Mouse (Mus musculus) mouse trophoblast stem cell (cell line): Measurements from ENCODE around the gene Zfhx2.
"Not testable (repeated sequence)": the region's sequence is repeated elsewhere in the genome, so short reads cannot be mapped to it uniquely, and the experiment has no call there.

Experiments used
- in situ Hi-C, 2 experiments: fragments of 300-500 bp; cut with MseI, MboI; formaldehyde crosslinking; loops; 2 replicates in 1 of 2; 3 replicates in 1 of 2; pipeline ENCODE4 v1.15.1; 2025

Gene Zfhx2

DNA sequence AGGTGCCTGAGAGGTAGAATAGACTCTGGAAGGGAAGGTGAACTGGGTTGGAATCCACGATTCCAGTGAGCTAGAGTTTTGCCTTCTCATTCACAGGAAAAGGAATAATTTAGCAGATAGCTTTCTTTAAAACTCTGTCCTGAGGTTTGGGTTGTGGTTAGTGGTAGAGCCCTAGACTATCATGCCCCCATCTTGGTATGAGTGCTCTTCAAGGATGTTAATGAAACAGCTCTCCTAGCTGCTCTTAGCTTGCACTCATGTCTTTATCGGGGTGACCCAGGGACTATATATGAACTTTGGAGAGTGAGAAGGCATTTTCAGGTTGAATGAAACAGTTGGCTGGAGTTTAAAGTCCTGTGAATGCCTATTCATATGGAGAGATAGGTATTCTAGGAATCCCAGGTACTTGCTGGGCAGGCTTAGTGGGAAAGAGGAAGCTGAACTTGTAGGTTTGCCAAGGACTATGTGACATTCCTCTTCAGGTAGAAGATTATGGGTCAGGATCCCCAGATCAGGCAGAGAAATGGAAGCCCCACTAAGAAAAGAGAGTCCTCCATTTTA lies 44.1 kb downstream of the Zfhx2 start:
- in situ Hi-C loops, result no loop called here

DNA sequence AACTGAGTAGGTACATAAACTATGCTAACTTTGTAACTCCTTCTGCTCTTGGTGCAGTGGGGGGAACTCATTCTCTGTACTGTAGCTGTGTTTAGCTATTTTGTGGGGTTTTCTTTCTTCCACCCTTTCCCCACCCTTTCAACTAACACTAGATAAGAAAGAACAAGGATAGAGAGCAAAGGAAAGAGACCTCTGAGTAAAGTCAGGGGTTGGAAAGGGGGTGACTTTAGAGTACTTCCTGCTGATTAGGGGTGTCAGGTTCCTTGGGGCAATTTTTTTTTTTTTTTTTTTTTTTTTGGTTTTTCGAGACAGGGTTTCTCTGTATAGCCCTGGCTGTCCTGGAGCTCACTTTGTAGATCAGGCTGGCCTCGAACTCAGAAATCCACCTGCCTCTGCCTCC lies 48.4 kb downstream of the Zfhx2 start:
- in situ Hi-C loops, result not testable (repeated sequence)

DNA sequence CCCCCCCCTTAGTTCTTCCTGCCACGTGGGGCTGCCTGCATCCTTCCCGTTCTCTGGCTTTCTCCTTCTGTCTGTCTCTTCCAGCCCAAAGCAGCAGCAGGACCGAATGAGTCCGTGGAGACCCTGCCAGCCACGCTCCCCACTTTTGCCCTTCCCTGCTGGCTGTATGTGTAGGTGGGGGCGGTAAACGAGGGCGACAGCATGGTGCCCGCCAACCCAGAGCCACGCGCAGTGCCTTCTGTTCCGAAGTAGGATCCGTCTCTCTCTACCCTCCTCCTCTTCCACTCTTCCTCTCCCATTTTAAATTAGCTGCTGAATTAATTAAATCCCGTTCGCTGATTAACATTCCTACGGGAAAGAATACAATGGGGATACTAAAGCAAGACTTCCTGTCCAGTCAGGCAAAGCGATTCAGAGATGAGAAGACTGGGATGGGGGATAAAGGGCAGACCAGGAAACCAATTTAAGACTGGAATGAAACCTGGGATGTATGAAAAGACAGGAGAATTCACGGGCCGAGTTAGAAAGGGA lies 59.4 kb downstream of the Zfhx2 start:
- in situ Hi-C loops, result no loop called here

DNA sequence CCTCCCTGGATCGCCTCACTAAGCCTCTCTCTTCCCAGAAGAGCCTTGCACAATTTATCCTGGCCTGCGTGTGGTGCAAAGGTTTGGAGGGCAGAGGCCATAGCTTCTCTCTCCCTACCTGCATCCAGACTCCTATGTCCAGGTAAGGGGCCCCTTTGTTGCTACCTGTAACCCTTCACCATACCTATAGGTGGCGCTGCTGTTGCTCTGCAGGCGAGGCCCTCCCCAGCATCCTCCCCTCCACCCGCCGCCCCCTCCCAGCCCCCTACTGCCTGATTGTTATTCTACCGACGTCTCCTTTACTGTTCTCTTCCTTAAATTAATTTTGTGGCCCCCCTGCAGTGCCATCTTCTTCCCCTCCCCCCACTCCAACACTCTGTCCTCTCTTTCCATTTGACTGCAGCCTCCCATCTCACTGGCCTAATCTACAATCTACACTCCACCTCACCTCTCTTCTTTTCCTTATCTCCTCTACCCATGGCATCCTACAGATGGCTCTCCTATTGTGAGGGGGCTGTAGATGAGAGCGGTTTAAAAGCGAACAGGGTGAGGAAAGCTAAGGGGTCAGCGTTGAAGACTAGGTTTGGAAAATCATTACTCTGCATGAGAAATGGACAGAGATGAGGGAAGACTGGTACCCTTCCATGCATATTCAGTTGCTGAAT lies 63.0 kb downstream of the Zfhx2 start:
- in situ Hi-C loops, result loop anchor here (5.0 kb wide), 1 partner anchor 48 kb away; no protein-coding TSS in a partner anchor

DNA sequence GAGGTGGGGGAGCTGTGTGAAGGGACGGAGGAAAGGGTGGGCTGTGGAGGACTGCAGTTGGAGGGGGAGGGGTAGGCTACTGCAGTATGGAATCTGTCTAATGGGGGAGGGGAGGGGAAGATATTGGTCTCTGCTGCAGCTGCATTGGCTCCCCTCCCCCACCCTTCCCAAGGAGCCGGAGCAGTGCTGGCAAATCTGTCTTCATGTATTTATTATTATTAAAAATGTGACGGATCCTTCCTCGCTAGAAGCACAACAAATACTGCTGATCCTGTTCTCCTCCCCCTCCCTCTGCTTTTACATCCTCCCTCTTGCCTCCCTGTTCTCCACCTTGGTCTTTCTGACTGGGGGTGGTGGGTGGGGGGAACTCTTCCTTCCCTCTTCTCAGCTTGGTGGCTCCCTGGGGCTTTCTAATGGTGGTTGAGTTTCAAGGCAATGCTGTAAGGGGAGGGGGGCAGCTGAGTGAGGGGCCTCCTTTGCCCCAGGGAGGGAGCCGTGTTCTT lies 63.7 kb downstream of the Zfhx2 start:
- in situ Hi-C loops, result loop anchor here (5.0 kb wide), 1 partner anchor 49 kb away; no protein-coding TSS in a partner anchor

DNA sequence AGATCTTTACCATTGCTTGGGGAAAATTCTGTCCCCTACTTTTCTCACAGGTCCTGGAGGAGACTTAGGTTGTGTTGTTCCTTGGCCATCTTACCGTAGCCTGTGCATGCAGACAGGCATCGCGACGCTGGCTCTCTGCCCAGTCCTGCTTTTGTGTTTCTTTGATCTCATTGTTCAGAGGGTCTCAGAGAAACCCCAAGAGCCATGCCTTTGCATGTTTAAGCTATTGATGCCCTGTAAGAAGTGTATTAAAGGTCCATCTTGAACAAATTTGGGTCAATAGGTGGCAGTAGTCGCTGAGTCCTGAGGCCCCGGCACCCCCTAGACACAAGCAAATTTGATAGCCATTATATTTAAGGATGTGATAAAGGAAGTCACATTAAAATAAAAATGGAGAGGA lies 64.5 kb downstream of the Zfhx2 start:
- in situ Hi-C loops, result loop anchor here (5.0 kb wide), 1 partner anchor 50 kb away; no protein-coding TSS in a partner anchor

DNA sequence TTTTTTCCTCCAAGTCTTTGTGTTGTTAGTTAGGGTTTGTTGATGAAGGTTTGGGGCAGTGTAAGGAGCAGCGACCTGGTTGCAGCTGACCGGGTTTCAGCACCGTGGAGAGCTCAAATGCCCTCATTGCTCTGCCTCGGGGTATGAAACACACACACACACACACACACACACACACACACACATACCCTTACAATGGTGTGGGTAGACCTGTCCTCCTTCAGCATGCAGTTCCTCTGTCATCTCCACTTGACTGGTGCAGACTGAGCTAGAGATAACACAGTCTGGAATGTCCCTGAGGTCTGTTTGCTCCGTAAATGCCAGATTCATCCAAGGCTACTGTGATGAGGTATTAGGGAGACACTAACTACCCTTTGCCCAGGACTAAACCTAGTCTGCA lies 64.9 kb downstream of the Zfhx2 start:
- in situ Hi-C loops, result loop anchor here (5.0 kb wide), 1 partner anchor 50 kb away; no protein-coding TSS in a partner anchor

DNA sequence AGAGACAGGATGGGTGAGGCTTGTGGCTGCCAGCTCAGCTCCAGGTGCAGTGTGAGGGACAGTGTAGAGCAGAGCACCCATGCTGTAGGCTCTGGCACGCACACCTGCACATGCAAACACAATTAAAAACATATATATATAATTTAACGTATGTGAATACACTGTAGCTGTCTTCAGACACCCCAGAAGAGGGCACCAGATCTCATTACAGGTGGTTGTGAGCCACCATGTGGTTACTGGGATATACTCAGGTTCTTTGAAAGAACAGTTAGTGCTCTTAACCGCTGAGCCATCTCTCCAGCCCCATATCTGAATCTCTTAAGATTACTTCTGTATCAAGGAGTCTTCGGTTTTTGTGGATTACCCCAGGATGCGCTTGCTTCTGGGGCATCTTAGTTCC lies 66.6 kb downstream of the Zfhx2 start:
- in situ Hi-C loops, result loop anchor here (5.0 kb wide), 1 partner anchor 52 kb away; no protein-coding TSS in a partner anchor

DNA sequence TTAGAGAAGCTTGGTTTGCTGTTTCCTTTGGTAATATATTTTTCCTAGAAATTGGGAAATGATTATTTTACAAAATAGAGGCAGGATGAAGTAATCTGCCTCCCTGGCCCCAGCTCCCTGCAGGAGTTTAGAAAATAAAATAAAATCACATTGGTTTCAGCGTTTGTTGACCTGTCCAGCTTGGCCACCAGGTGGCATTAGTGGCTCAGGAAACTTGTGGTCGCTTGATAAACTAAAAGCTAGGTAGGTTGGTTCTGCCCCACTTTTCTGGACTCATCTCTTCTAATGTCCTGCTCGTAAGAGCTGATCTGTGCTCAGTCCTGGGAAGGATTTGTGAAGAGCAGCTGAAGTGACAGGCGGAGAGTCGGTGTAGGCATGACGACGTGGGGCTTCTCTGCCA lies 67.9 kb downstream of the Zfhx2 start:
- in situ Hi-C loops, result no loop called here

DNA sequence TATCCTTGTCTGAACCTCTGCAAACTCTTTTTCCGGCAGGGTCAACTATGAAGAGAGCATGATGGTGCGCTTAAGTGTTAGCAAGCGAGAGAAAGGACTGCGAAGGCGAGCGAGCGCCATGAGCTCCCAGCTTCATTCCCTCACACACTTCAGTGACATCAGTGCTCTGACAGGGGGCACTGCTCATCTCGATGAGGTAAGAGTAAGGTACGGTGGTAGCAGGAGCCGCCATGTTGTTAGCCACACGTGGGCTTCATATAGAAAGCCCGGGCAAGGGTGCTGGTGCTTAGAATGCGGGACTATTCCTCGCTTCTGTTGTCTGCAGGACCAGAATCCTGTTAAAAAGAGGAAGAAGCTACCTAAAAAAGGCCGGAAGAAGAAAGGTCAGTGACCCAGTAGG lies 69.1 kb downstream of the Zfhx2 start:
- in situ Hi-C loops, result no loop called here

DNA sequence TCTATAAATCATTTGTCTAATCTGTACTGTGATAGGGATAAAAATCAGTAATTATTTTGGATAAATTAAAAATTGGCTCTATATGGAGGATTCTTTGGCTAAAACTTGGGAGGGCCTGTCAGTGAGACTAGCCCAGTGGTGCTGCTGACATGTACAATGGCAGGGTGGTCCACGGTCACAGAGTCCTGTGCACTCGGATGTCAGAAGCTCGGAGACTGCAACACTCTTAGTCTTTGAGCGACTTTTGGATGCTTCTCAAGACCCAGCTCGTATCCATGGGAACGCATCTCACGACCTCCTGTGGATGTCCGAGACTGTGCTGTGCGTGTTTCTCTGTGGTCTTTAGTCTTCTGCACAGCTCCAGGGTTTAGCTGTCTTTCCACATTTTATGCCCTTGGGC lies 71.7 kb downstream of the Zfhx2 start:
- in situ Hi-C loops, result no loop called here

DNA sequence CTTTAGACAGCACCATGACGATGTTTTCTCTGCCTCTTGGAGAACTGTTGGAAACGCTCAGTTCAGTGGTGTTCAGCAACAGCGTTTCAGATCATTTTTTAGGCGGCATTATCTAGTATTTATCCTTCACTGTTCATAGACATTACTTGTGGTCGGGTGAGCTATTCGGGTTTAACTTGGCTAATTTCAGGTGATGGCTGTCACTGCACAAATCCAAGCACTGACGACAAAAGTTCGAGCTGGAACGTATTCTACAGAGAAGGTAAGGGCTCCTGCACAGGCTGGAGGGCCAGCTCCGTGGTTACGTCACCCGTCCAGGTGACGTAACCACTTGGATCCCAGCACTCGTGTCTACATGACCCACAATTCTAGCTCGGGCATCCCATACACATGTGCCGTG lies 75.2 kb downstream of the Zfhx2 start:
- in situ Hi-C loops, result no loop called here

DNA sequence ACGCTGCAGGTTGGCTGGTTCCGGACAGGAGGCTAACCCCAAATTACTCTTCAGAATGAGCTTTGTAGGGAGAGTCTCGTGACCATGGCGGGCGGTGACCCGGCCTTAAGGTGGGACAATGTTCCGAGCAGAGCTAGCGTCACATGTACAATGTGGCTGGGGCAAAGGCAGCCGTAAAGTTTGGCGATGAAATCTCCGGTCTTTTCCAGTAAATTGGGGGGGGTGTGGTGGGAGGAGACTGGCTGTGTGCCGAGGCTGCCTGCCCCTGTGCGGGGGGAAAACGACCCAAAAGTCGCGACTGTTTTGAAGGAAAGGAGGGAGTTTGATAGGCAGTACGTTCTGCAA lies 76.4 kb downstream of the Zfhx2 start:
- in situ Hi-C loops, result no loop called here

DNA sequence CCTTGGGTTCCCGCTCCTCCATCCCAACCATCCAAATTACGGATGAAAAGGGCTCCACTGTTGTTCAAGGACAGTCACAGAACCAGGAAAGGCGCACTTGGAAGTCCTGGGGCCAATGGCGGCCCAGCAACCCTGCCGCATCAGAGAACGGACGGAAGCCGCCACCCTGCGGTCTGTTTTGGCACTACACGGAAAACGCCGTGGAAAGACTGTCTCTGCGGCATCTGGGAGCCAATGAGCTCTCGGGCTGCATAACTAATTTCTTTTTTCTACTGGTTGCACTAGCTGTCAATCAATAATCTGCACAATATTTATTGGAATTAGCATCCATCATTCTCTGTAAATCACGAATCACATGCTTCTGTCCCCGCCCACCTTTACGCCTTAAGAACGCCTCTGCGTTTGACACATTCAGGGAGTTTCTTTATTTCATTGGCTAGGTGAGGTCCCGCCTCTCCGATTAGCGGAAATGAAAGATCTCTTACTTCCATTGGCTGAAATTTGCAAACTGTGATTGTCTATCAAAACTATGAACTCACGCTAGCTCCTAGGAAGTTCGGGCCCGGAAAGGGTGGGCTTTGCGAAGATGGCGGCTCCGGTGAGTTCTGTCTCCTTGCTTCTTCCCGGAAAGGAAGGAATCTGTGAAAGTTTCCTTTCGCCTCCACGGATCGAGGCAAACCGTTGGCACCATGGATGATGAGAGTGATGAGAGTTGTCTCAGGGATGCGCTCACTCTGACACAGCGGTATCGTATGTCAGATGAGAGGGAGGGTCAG lies 76.9 kb downstream of the Zfhx2 start, which contains the start of gene Ngdn:
Ngdn (plus strand) TSS at position 464 of the 776 bp plus-strand sequence.
- in situ Hi-C loops, result loop anchor here (5.0 kb wide), 2 partner anchors 113 to 118 kb away; no protein-coding TSS in a partner anchor

DNA sequence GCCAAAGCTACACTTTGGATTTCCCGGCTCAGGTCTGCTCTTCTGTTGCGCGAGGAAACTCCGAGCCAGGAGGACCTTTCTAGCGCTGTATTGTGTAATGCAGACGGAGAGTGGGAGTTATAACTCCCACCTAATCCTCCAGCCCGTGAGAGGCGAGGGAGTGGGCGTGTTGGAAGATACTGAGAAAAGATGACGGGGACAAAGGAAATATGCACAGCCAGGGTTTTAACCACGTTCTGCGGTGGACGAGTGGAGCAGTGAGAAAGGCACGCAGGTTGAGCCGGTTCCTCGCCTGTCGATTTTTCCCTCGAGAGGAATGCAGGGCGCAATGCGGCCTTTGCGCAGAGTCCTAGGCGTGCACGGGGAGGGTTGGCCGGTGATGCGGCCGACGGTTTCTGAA lies 77.5 kb downstream of the Zfhx2 start:
- in situ Hi-C loops, result loop anchor here (5.0 kb wide), 2 partner anchors 112 to 117 kb away; no protein-coding TSS in a partner anchor

DNA sequence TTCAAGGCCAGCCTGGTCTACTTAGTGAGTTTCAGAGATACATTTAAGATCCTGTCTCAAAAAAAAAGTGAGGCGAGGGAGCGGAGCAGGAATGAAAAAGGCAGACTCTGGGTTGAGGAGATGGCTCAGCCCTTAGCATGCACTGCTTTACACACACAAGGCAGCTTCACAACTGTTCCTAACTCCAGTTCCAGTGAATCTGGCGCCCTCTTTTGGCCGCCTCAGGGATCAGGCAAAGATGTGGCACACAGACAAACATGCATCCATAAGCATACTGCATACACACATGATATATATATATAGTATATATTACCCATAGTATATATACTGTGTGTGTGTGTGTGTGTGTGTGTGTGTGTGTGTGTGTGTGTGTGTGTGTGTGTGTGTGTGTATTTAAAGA lies 81.0 kb downstream of the Zfhx2 start:
- in situ Hi-C loops, result loop anchor here (5.0 kb wide), 2 partner anchors 109 to 114 kb away; no protein-coding TSS in a partner anchor
